Mouse (Mus musculus) central nervous system, embryonic 18 days (tissue): ENCODE measurements around the gene Nfe2. TPM values are rescaled to one million over a fixed set of nuclear protein-coding genes. Genes with fewer than 3 reads are reported as not detected.

Experiments
- polyA plus RNA-seq: library from polyadenylated mRNA; depleted of rRNA; stranded (reverse); fragments of >200 nt; gene quantifications from 2 replicates; pipeline ENCODE4 v1.2.3, GENCODE M21; 2012; rRNA removed

Nfe2 gene
- 0.25 and 0.32 TPM in 2 replicates for polyA plus RNA-seq

GRCm38 (mm10) chr15:103257790-103258728 lies at the start of gene Nfe2:
Gene Nfe2, minus strand, starts transcription at chr15:103258403.

GRCm38 (mm10) chr15:103272419-103273279 lies 14.4 kb upstream of the Nfe2 start, which contains the start of gene Copz1:
Gene Copz1, plus strand, starts transcription at chr15:103272714.

GRCm38 (mm10) chr15:103240160-103241028 lies 17.8 kb downstream of the Nfe2 start, which contains the start of gene Hnrnpa1:
Gene Hnrnpa1, plus strand, starts transcription at chr15:103240432.

GRCm38 (mm10) chr15:103239685-103240159 lies 18.5 kb downstream of the Nfe2 start, which contains the start of gene Cbx5:
Gene Cbx5, minus strand, starts transcription at chr15:103239816.

Other genes with a start within 250 kb of the Nfe2 start
- gene Hoxc4, start 239.5 kb downstream of the Nfe2 start, polyA plus RNA-seq: 0.10 and 0.28 TPM in 2 replicates
- gene Smug1, start 91.3 kb downstream of the Nfe2 start, polyA plus RNA-seq: 27.0 and 30.0 TPM in 2 replicates
- 86.8 and 91.8 TPM in 2 replicates for gene Cbx5, start 18.6 kb downstream of the Nfe2 start, polyA plus RNA-seq
- 1,022 and 1,097 TPM in 2 replicates for gene Hnrnpa1, start 18.0 kb downstream of the Nfe2 start, polyA plus RNA-seq
- 160 and 164 TPM in 2 replicates for gene Copz1, start 14.3 kb upstream of the Nfe2 start, polyA plus RNA-seq
- gene Gpr84, start 52.2 kb upstream of the Nfe2 start, polyA plus RNA-seq: 0.27 and 0.31 TPM in 2 replicates
- gene Zfp385a, start 81.7 kb upstream of the Nfe2 start, polyA plus RNA-seq: 20.7 and 25.0 TPM in 2 replicates
- 5.1 and 6.9 TPM in 2 replicates for gene Itga5, start 108.4 kb upstream of the Nfe2 start, polyA plus RNA-seq
- 0.15 TPM in 1 of 2 replicates, not detected in the other for gene Gtsf1, start 172.1 kb upstream of the Nfe2 start, polyA plus RNA-seq
- gene Gtsf2, start 190.1 kb upstream of the Nfe2 start, polyA plus RNA-seq: 0.25 TPM in 1 of 2 replicates, not detected in the other
- 1.7 and 2.0 TPM in 2 replicates for gene Nckap1l, start 195.4 kb upstream of the Nfe2 start, polyA plus RNA-seq
- gene Pde1b, start 244.6 kb upstream of the Nfe2 start, polyA plus RNA-seq: 89.9 and 93.7 TPM in 2 replicates